Mouse (Mus musculus): ENCODE results near the gene Uts2. TPM values are rescaled to one million over a fixed set of nuclear protein-coding genes. Genes with fewer than 3 reads are reported as not detected.

Uts2 gene
- not detected in 2 replicates for polyA plus RNA-seq (2015; fragmentation: Nextera tagmentation; extraction: Ambion mirVana)

DNA sequence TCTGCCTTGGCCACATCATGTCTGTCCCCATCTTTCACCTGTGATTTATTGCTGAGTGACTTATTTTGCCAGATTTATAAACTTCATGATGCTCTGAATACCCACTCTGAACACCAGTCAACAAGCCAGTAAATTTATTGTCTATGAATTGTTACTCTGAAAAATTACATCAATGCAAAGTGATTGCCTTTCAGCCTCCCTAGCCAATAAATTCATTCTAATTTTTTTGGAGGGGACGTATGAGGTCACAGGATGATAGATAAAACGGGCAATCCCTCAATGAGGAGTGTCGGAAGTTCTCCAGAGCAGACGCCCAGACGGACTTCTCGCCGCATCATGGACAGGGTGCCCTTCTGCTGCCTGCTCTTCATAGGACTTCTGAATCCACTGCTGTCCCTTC lies at the start of gene Uts2:
Uts2 (plus strand) TSS at position 301 of the 400 bp plus-strand sequence.

GRCm38 (mm10) chr4:151044037-151044943 lies 47.4 kb downstream of the Uts2 start, which contains the start of gene Per3:
TSS of gene Per3 (minus strand) at chr4:151044665.

Other genes starting within 250 kb of the Uts2 start
- 17.3 and 21.7 TPM in 2 replicates for gene Errfi1, start 143.2 kb upstream of the Uts2 start, polyA plus RNA-seq (2015; fragmentation: Nextera tagmentation; extraction: Ambion mirVana)
- 237 and 350 TPM in 2 replicates for gene Park7, start 82.7 kb upstream of the Uts2 start, polyA plus RNA-seq (2015; fragmentation: Nextera tagmentation; extraction: Ambion mirVana)
- gene Tnfrsf9, start 82.5 kb upstream of the Uts2 start, polyA plus RNA-seq (2015; fragmentation: Nextera tagmentation; extraction: Ambion mirVana) = 0.26 and 0.91 TPM in 2 replicates
- gene Per3, start 47.6 kb downstream of the Uts2 start, polyA plus RNA-seq (2015; fragmentation: Nextera tagmentation; extraction: Ambion mirVana) = 6.3 and 8.1 TPM in 2 replicates
- gene Vamp3, start 60.9 kb downstream of the Uts2 start, polyA plus RNA-seq (2015; fragmentation: Nextera tagmentation; extraction: Ambion mirVana) = 86.9 and 112 TPM in 2 replicates
- not detected in 2 replicates for gene Gm13090, start 92.5 kb downstream of the Uts2 start, polyA plus RNA-seq (2015; fragmentation: Nextera tagmentation; extraction: Ambion mirVana)